ENCODE assay signal across 14 mouse cellular contexts in genomic region chr2:83835313-83836070, GRCm38 (mm10). TPM values are rescaled to one million over a fixed set of nuclear protein-coding genes. Genes with fewer than 3 reads are reported as not detected.
DNase-seq lines count a peak whose midpoint lies in the region; ATAC-seq lines count a peak whose summit lies in the region.
"Had no signal": no experiment of that assay in that cellular context is flagged by ENCODE, and none has a peak within 500 bp of the region (broad histone marks: within the 10 kb centered on the region; RNA-seq: fewer than 3 reads in every experiment).

No protein-coding gene starts in this region.

- peaks cover under 1% of the 10 kb centered on the region; the same call in 1 of the 2 replicates for H3K4me1 ChIP-seq in hindbrain, embryonic 10.5 days (replicated peaks)
- H3K4me1 ChIP-seq in hindbrain, embryonic 11.5 days (replicated peaks; ENCODE audit: control insufficient read depth, insufficient read depth, low read length), result no peaks in the 10 kb centered on the region
- H3K4me1 ChIP-seq in forebrain, embryonic 16.5 days (replicated peaks; ENCODE audit: control insufficient read depth, insufficient read depth, low read length), result peaks cover 11% of the 10 kb centered on the region
- H3K4me1 ChIP-seq in midbrain, embryonic 10.5 days, result peaks cover 15% of the 10 kb centered on the region
- peaks cover 10% of the 10 kb centered on the region; the same call in 1 of the 2 replicates for H3K4me1 ChIP-seq in neural tube, embryonic 14.5 days (ENCODE audit: control insufficient read depth, insufficient read depth, low read length)
- no peaks in the 10 kb centered on the region for H3K4me1 ChIP-seq in kidney, embryonic 16.5 days (ENCODE audit: insufficient read depth, low read length)

- H3K4me3 ChIP-seq in hindbrain, embryonic 10.5 days, result no peak overlapping the region
- H3K4me3 ChIP-seq in hindbrain, embryonic 11.5 days (ENCODE audit: low read depth, low read length), result no peak overlapping the region
- no peak overlapping the region for H3K4me3 ChIP-seq in forebrain, embryonic 16.5 days (replicated peaks; ENCODE audit: low read length)
- H3K4me3 ChIP-seq in midbrain, embryonic 10.5 days, result no peak overlapping the region
- H3K4me3 ChIP-seq in neural tube, embryonic 14.5 days (ENCODE audit: low read depth, low read length), result no peak overlapping the region
- H3K4me3 ChIP-seq in kidney, embryonic 16.5 days (ENCODE audit: low read length), result no peak overlapping the region

- no peaks in the 10 kb centered on the region for H3K36me3 ChIP-seq in hindbrain, embryonic 10.5 days
- no peaks in the 10 kb centered on the region for H3K36me3 ChIP-seq in hindbrain, embryonic 11.5 days (ENCODE audit: control insufficient read depth, insufficient read depth, low read length)
- H3K36me3 ChIP-seq in forebrain, embryonic 16.5 days (ENCODE audit: control insufficient read depth, insufficient read depth), result 0 out of 2 replicates have a peak, but pooled peaks cover 2% of the 10 kb centered on the region
- 0 out of 2 replicates have a peak, but pooled peaks cover 4% of the 10 kb centered on the region for H3K36me3 ChIP-seq in midbrain, embryonic 10.5 days
- H3K36me3 ChIP-seq in neural tube, embryonic 14.5 days (ENCODE audit: control insufficient read depth, insufficient read depth, low read length), result no peaks in the 10 kb centered on the region
- no peaks in the 10 kb centered on the region for H3K36me3 ChIP-seq in kidney, embryonic 16.5 days (ENCODE audit: insufficient read depth, low read length)

- H3K27me3 ChIP-seq in hindbrain, embryonic 10.5 days (ENCODE audit: insufficient read depth, poor library complexity, severe bottlenecking), result no peaks in the 10 kb centered on the region
- H3K27me3 ChIP-seq in hindbrain, embryonic 11.5 days (ENCODE audit: control insufficient read depth, insufficient read depth, low read length), result no peaks in the 10 kb centered on the region
- no peaks in the 10 kb centered on the region for H3K27me3 ChIP-seq in forebrain, embryonic 16.5 days (replicated peaks; ENCODE audit: control insufficient read depth, insufficient read depth, low read length)
- H3K27me3 ChIP-seq in midbrain, embryonic 10.5 days (ENCODE audit: low read depth, poor library complexity, severe bottlenecking), result no peaks in the 10 kb centered on the region
- H3K27me3 ChIP-seq in neural tube, embryonic 14.5 days (ENCODE audit: control insufficient read depth, insufficient read depth, low read length), result no peaks in the 10 kb centered on the region
- no peaks in the 10 kb centered on the region for H3K27me3 ChIP-seq in kidney, embryonic 16.5 days (ENCODE audit: insufficient read depth, low read length)

- H3K9me3 ChIP-seq in hindbrain, embryonic 10.5 days, result no peaks in the 10 kb centered on the region
- no peaks in the 10 kb centered on the region for H3K9me3 ChIP-seq in hindbrain, embryonic 11.5 days (ENCODE audit: control insufficient read depth, low read length)
- no peaks in the 10 kb centered on the region for H3K9me3 ChIP-seq in forebrain, embryonic 16.5 days (ENCODE audit: control insufficient read depth, low read length)
- H3K9me3 ChIP-seq in midbrain, embryonic 10.5 days (replicated peaks), result no peaks in the 10 kb centered on the region
- H3K9me3 ChIP-seq in neural tube, embryonic 14.5 days (ENCODE audit: control insufficient read depth, low read length), result no peaks in the 10 kb centered on the region
- H3K9me3 ChIP-seq in kidney, embryonic 16.5 days (ENCODE audit: low read length), result no peaks in the 10 kb centered on the region

- no peak for DNase-seq in hindbrain, embryonic 10.5 days (ENCODE audit: low spot score)
- DNase-seq in hindbrain, embryonic 11.5 days (ENCODE audit: low spot score), result no peak
- no peak for DNase-seq in midbrain, embryonic 10.5 days (ENCODE audit: low spot score)
- no peak for DNase-seq in cerebellum, adult 11-12 months
- no peak for DNase-seq in layer of hippocampus, adult 9-11 months
- DNase-seq: cerebellum, postnatal 10 days; gastrocnemius, postnatal 36 days; heart, postnatal 10 days; kidney, postnatal 10 days; lung, adult 18-20 months had no signal

- H3K4me2 ChIP-seq in hindbrain, embryonic 11.5 days (replicated peaks; ENCODE audit: low read depth, low read length), result no peak overlapping the region
- H3K4me2 ChIP-seq in forebrain, embryonic 16.5 days (ENCODE audit: low read length), result peak overlapping the region; percentile 27; the same call in 1 of the 2 replicates
- H3K4me2 ChIP-seq in neural tube, embryonic 14.5 days (ENCODE audit: low read depth, low read length), result peak overlapping the region; percentile 31; the same call in 1 of the 2 replicates
- H3K4me2 ChIP-seq in kidney, embryonic 16.5 days (replicated peaks; ENCODE audit: low read depth, low read length), result no peak overlapping the region

- 0 out of 2 replicates have a peak overlapping the region, but pooled peaks have one; percentile 23 for H3K27ac ChIP-seq in hindbrain, embryonic 10.5 days
- H3K27ac ChIP-seq in hindbrain, embryonic 11.5 days (ENCODE audit: low read depth, low read length), result no peak overlapping the region
- H3K27ac ChIP-seq in forebrain, embryonic 16.5 days (ENCODE audit: low read length), result peak overlapping the region; percentile 72
- H3K27ac ChIP-seq in midbrain, embryonic 10.5 days (replicated peaks), result peak overlapping the region; percentile 61
- H3K27ac ChIP-seq in neural tube, embryonic 14.5 days (ENCODE audit: low read depth, low read length), result peak overlapping the region; percentile 86
- no peak overlapping the region for H3K27ac ChIP-seq in kidney, embryonic 16.5 days (ENCODE audit: low read length)

- WGBS in hindbrain, embryonic 10.5 days, result 69% methylated on average over 10 of the region's 10 CpGs
- 73% methylated on average over 10 of the region's 10 CpGs for WGBS in hindbrain, embryonic 11.5 days
- WGBS in forebrain, embryonic 16.5 days, result 16% methylated on average over 10 of the region's 10 CpGs
- WGBS in midbrain, embryonic 10.5 days, result 52% methylated on average over 10 of the region's 10 CpGs
- 44% methylated on average over 10 of the region's 10 CpGs for WGBS in neural tube, embryonic 14.5 days
- 87% methylated on average over 10 of the region's 10 CpGs for WGBS in kidney, embryonic 16.5 days

- H3K9ac ChIP-seq in hindbrain, embryonic 11.5 days (ENCODE audit: low read depth, low read length), result no peak overlapping the region
- peak overlapping the region; percentile 29; the same call in 1 of the 2 replicates for H3K9ac ChIP-seq in forebrain, embryonic 16.5 days (replicated peaks; ENCODE audit: low read depth, low read length)
- H3K9ac ChIP-seq in neural tube, embryonic 14.5 days (replicated peaks; ENCODE audit: low read depth, low read length), result 0 out of 2 replicates have a peak overlapping the region, but pooled peaks have one; percentile 25
- no peak overlapping the region for H3K9ac ChIP-seq in kidney, embryonic 16.5 days (replicated peaks; ENCODE audit: low read length)

- no peak for ATAC-seq in hindbrain, embryonic 11.5 days (ENCODE audit: low FRiP score)
- peak; percentile 29 for ATAC-seq in forebrain, embryonic 16.5 days
- peak; percentile 32 for ATAC-seq in neural tube, embryonic 14.5 days (ENCODE audit: low read depth)
- ATAC-seq in kidney, embryonic 16.5 days (ENCODE audit: low FRiP score, low TSS enrichment), result no peak
- ATAC-seq: intestine, embryonic 16.5 days had no signal

RNA-seq across cellular contexts. Expression of gene Fam171b, which starts 23.1 kb away (rescaled TPM):
- 23.8 and 29.1 TPM in 2 replicates for polyA plus RNA-seq in hindbrain, embryonic 10.5 days (2016; fragmentation: Nextera tagmentation; extraction: Ambion mirVana)
- 42.7 and 48.6 TPM in 2 replicates for polyA plus RNA-seq in hindbrain, embryonic 11.5 days (2014; fragmentation: Nextera tagmentation; extraction: Ambion mirVana)
- 76.3 and 78.6 TPM in 2 replicates for polyA plus RNA-seq in forebrain, embryonic 16.5 days (2015; fragmentation: Nextera tagmentation; extraction: Ambion mirVana)
- polyA plus RNA-seq in midbrain, embryonic 10.5 days (2016; fragmentation: Nextera tagmentation; extraction: Ambion mirVana), result 24.3 and 32.6 TPM in 2 replicates
- polyA plus RNA-seq in neural tube, embryonic 14.5 days (2014; fragmentation: Nextera tagmentation; extraction: Ambion mirVana), result 98.7 and 110 TPM in 2 replicates
- polyA plus RNA-seq in kidney, embryonic 16.5 days (2015; fragmentation: Nextera tagmentation; extraction: Ambion mirVana), result 5.4 and 5.9 TPM in 2 replicates

Comparison
In these comparisons a context has a peak if more than half of its experiments do, and no peak if none do; other contexts are left out.
1. H3K27ac ChIP-seq: peak in hindbrain, embryonic 10.5 days (single experiment), forebrain, embryonic 16.5 days (single experiment), midbrain, embryonic 10.5 days (single experiment) and neural tube, embryonic 14.5 days (single experiment); none in hindbrain, embryonic 11.5 days (single experiment) and kidney, embryonic 16.5 days (single experiment).
2. ATAC-seq: peak in forebrain, embryonic 16.5 days (single experiment) and neural tube, embryonic 14.5 days (single experiment); none in hindbrain, embryonic 11.5 days (single experiment) and kidney, embryonic 16.5 days (single experiment).
3. H3K4me2 ChIP-seq: peak in forebrain, embryonic 16.5 days (single experiment) and neural tube, embryonic 14.5 days (single experiment); none in hindbrain, embryonic 11.5 days (single experiment) and kidney, embryonic 16.5 days (single experiment).
4. H3K9ac ChIP-seq: peak in forebrain, embryonic 16.5 days (single experiment) and neural tube, embryonic 14.5 days (single experiment); none in hindbrain, embryonic 11.5 days (single experiment) and kidney, embryonic 16.5 days (single experiment).